Mouse (Mus musculus): ENCODE measurements around the gene Pgghg. TPM values are rescaled to one million over a fixed set of nuclear protein-coding genes. Genes with fewer than 3 reads are reported as not detected.

The Pgghg gene
- polyA plus RNA-seq, 1 experiment from 2014 or later: 22.6 TPM

DNA sequence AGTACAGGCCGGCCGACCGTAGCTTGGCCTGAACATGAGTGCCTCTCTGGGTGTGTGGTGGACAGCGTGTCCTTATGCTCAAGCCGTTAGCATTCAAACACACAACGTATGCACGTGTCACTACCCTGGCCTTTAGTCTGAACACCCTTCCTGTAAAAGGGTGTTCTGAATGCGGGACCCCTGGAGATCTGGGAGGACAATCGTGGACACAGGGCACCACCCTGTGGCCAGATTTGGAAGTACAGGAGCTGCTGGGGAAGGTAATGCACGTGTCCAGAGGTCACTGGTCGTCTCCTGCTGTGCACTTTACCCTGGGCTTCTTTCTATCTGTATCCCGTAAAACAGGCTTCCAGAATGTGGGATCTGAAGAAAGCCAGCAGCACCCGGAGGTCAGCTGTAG is 38.0 kb upstream of the Pgghg start:
- WGBS: 22% methylated on average over 13 of the region's 13 CpGs
- H3K9me3 ChIP-seq (ENCODE audit: low read depth, low read length): no peaks in the 10 kb centered on the region
- H3K27me3 ChIP-seq (ENCODE audit: insufficient read depth, low read length): no peaks in the 10 kb centered on the region
- H3K27ac ChIP-seq (ENCODE audit: low read depth): no peak overlapping the region
- H3K36me3 ChIP-seq (ENCODE audit: insufficient read depth): peaks cover 14% of the 10 kb centered on the region
- ATAC-seq (ENCODE audit: insufficient read depth) (peak; percentile 68; the same call in 1 of the 2 replicates), DNase-seq (peak; percentile 88)
- peak; percentile 96 for TF ChIP-seq CTCF (IDR thresholded peaks at IDR 0.05; ENCODE audit: low read depth)
- no peak overlapping the region for H3K4me2 ChIP-seq
- H3K4me3 ChIP-seq (ENCODE audit: low read depth, low read length): no peak overlapping the region
- H3K4me1 ChIP-seq (ENCODE audit: insufficient read depth): no peaks in the 10 kb centered on the region
- no peak overlapping the region for H3K9ac ChIP-seq

DNA sequence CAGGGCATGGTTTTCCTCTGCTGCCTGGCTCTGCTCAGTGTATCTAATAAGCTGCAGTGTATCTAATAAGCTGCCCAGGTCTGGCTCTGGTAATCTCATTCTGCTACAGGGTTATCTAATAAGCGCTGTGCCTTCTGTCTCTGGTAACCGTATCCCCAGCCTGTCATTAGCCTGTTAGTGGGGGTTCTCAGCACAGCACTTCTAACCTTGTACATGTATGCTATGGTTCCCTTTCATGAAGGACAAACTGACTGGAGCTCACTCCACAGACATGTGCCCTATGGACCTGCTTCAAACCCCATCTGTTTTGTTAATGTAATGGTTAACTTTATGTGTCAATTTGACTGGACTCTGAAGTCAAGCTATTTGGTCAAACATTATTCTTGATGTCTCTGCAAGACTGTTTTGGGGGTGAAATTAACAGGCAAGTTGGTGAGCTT is 35.5 kb upstream of the Pgghg start:
- Histone ChIP-seq H3K27ac (ENCODE audit: low read depth) (no peak overlapping the region), H3K9me3 (ENCODE audit: low read depth, low read length) (no peaks in the 10 kb centered on the region), H3K4me3 (ENCODE audit: low read depth, low read length) (no peak overlapping the region), H3K27me3 (ENCODE audit: insufficient read depth, low read length) (no peaks in the 10 kb centered on the region), H3K9ac (no peak overlapping the region), H3K4me2 (no peak overlapping the region), H3K36me3 (ENCODE audit: insufficient read depth) (no peaks in the 10 kb centered on the region), H3K4me1 (ENCODE audit: insufficient read depth) (no peaks in the 10 kb centered on the region)
- TF ChIP-seq CTCF (IDR thresholded peaks at IDR 0.05; ENCODE audit: low read depth): no peak
- WGBS: 74% methylated on average over 2 of the region's 2 CpGs
- no peak for DNase-seq
- ATAC-seq (ENCODE audit: insufficient read depth): no peak

DNA sequence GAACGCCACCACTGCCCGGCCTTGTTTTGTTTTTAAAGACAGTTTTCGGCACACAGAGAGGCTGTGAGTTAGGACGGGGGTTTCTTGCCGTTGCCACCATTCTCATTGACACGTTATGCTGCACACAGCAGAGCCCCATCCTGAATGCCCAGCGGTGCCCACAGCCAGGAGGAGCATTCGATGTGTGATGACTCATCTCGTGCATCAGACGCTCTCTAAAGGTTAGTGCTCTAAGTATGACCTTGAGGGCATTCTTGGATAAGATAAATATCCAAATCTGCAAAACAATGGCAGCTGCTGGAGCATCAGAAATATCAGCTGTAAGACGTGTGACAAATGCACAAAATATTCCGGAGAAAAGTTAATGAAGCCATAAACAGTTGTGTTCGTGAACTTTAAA is 34.1 kb upstream of the Pgghg start:
- no peak overlapping the region for H3K9ac ChIP-seq
- H3K4me3 ChIP-seq (ENCODE audit: low read depth, low read length): no peak overlapping the region
- ATAC-seq (ENCODE audit: insufficient read depth) (no peak), DNase-seq (no peak)
- no peaks in the 10 kb centered on the region for H3K36me3 ChIP-seq (ENCODE audit: insufficient read depth)
- TF ChIP-seq CTCF (IDR thresholded peaks at IDR 0.05; ENCODE audit: low read depth): no peak
- no peaks in the 10 kb centered on the region for H3K27me3 ChIP-seq (ENCODE audit: insufficient read depth, low read length)
- H3K27ac ChIP-seq (ENCODE audit: low read depth): no peak overlapping the region
- H3K4me2 ChIP-seq: no peak overlapping the region
- H3K4me1 ChIP-seq (ENCODE audit: insufficient read depth): no peaks in the 10 kb centered on the region
- WGBS: 66% methylated on average over 13 of the region's 13 CpGs
- no peaks in the 10 kb centered on the region for H3K9me3 ChIP-seq (ENCODE audit: low read depth, low read length)

DNA sequence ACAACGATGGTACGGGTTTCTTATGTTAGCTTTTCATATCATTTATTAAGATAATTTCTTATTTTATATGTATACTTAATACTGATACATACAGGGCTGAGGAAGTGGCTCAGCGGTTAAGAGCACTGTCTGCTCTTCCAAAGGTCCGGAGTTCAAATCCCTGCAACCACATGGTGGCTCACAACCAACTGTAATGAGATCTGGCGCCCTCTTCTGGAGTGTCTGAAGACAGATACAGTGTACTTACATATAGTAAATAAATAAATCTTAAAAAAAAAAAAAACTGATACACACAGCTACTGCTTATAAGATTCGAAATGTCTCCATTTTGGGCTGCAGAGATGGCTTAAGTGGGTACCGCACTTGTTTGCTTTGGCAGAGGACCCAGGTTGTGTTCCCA is 33.5 kb upstream of the Pgghg start:
- WGBS: 79% methylated on average over 7 of the region's 7 CpGs
- no peak for ATAC-seq (ENCODE audit: insufficient read depth)
- Histone ChIP-seq H3K27me3 (ENCODE audit: insufficient read depth, low read length) (no peaks in the 10 kb centered on the region), H3K4me3 (ENCODE audit: low read depth, low read length) (no peak overlapping the region), H3K4me2 (no peak overlapping the region), H3K4me1 (ENCODE audit: insufficient read depth) (no peaks in the 10 kb centered on the region), H3K36me3 (ENCODE audit: insufficient read depth) (no peaks in the 10 kb centered on the region), H3K27ac (ENCODE audit: low read depth) (no peak overlapping the region), H3K9me3 (ENCODE audit: low read depth, low read length) (no peaks in the 10 kb centered on the region), H3K9ac (no peak overlapping the region)
- no peak for DNase-seq
- peak; percentile 23; the same call in 1 of the 2 replicates for TF ChIP-seq CTCF (IDR thresholded peaks at IDR 0.05; ENCODE audit: low read depth)

DNA sequence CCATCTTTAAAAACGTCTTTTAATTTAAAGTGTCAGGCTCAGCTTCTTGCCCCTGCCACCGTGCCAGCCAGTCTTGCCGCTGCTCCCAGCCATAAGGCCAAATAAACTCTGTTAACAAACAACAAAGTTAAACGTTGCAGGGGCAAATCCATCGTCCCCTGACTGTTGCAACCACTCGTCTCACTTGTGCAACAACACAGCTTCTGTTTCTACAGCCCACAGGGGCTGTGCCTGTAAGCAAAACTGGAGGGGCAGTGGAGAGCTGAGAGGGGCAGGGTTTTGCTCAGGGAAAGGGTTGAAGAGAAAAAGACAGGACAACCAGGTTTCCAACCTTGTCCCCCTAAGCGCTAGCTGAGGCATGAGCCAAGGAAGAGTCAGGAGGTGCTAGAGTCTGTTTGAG is 33.0 kb upstream of the Pgghg start:
- no peaks in the 10 kb centered on the region for H3K9me3 ChIP-seq (ENCODE audit: low read depth, low read length)
- H3K4me1 ChIP-seq (ENCODE audit: insufficient read depth): no peaks in the 10 kb centered on the region
- no peaks in the 10 kb centered on the region for H3K27me3 ChIP-seq (ENCODE audit: insufficient read depth, low read length)
- H3K9ac ChIP-seq: no peak overlapping the region
- ATAC-seq (ENCODE audit: insufficient read depth) (0 out of 2 replicates have a peak, but pooled peaks have one; percentile 5), DNase-seq (no peak)
- H3K4me3 ChIP-seq (ENCODE audit: low read depth, low read length): peak overlapping the region; percentile 40; the same call in 1 of the 2 replicates
- TF ChIP-seq CTCF (IDR thresholded peaks at IDR 0.05; ENCODE audit: low read depth): no peak
- peak overlapping the region; percentile 93 for H3K4me2 ChIP-seq
- H3K36me3 ChIP-seq (ENCODE audit: insufficient read depth): no peaks in the 10 kb centered on the region
- H3K27ac ChIP-seq (ENCODE audit: low read depth): no peak overlapping the region
- 45% methylated on average over 7 of the region's 7 CpGs for WGBS

DNA sequence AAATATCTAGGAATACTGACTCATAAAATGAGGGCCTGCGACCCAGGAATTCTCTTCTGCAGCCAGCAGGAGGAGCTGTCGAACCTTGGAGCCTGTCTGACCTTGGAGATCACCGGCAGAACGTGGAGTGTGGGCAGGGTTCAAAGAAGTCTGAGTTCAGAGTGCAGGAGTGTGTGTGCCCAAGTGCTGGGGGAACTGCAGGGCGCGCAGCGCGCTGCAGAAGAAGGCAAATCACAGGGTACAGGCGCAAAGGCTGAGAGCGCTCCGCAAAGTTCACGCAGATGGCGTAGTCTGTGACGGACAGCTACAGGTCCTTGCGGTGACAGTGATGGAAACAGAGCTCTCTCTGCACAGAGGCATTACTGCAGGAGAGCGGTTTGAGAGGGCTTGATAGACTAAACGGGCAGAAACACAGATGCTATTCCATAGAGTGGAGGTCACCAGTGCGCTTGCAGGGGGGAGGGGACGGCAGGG is 32.5 kb upstream of the Pgghg start:
- Histone ChIP-seq H3K4me1 (ENCODE audit: insufficient read depth) (no peaks in the 10 kb centered on the region), H3K27ac (ENCODE audit: low read depth) (no peak overlapping the region), H3K27me3 (ENCODE audit: insufficient read depth, low read length) (no peaks in the 10 kb centered on the region), H3K9me3 (ENCODE audit: low read depth, low read length) (no peaks in the 10 kb centered on the region), H3K4me3 (ENCODE audit: low read depth, low read length) (peak overlapping the region; percentile 40), H3K9ac (peak overlapping the region; percentile 36), H3K4me2 (peak overlapping the region; percentile 93), H3K36me3 (ENCODE audit: insufficient read depth) (no peaks in the 10 kb centered on the region)
- DNase-seq (peak; percentile 90), ATAC-seq (ENCODE audit: insufficient read depth) (peak; percentile 79)
- WGBS: 1% methylated on average over 19 of the region's 19 CpGs
- TF ChIP-seq CTCF (IDR thresholded peaks at IDR 0.05; ENCODE audit: low read depth): peak; percentile 88

DNA sequence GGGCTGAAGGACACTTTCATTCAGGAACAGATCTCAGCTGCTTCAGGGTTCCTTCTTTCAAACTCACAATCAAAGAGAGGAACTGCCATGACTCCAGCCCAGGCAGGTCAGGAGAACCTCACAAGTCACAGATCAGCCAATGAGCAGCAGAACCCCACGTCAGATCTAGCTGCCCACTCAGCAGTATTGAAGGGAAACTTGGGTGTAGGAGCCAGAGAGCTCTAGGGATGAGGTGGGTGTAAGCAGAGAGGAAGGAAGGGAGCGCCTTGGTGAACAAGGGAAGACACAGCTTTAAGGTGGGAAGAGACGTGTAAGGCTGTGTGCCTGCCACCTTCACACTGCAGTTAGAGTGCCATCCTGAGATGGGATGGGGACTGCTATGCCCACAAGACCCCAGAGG is 28.9 kb upstream of the Pgghg start:
- no peak for DNase-seq
- Histone ChIP-seq H3K4me1 (ENCODE audit: insufficient read depth) (no peaks in the 10 kb centered on the region), H3K4me2 (no peak overlapping the region), H3K9ac (no peak overlapping the region), H3K27me3 (ENCODE audit: insufficient read depth, low read length) (no peaks in the 10 kb centered on the region), H3K9me3 (ENCODE audit: low read depth, low read length) (no peaks in the 10 kb centered on the region), H3K4me3 (ENCODE audit: low read depth, low read length) (no peak overlapping the region), H3K36me3 (ENCODE audit: insufficient read depth) (no peaks in the 10 kb centered on the region), H3K27ac (ENCODE audit: low read depth) (no peak overlapping the region)
- WGBS: 51% methylated on average over 3 of the region's 3 CpGs
- no peak for TF ChIP-seq CTCF (IDR thresholded peaks at IDR 0.05; ENCODE audit: low read depth)
- no peak for ATAC-seq (ENCODE audit: insufficient read depth)

All from lung, embryonic 14.5 days (tissue).